Comparison of ENCODE assay signal across 9 mouse cellular contexts in genomic region chr17:79982548-79982947, GRCm38 (mm10).
DNase-seq lines count a peak whose midpoint lies in the region; ATAC-seq lines count a peak whose summit lies in the region.
"Had no signal": no experiment of that assay in that cellular context is flagged by ENCODE, and none has a peak within 500 bp of the region (broad histone marks: within the 10 kb centered on the region; RNA-seq: fewer than 3 reads in every experiment).

No protein-coding gene starts in this region.

- H3K36me3 ChIP-seq in heart, embryonic 12.5 days: no peaks in the 10 kb centered on the region
- H3K36me3 ChIP-seq in neural tube, embryonic 11.5 days (ENCODE audit: control insufficient read depth, insufficient read depth, low read length): no peaks in the 10 kb centered on the region
- H3K36me3 ChIP-seq: lung, embryonic 15.5 days had no signal

- H3K27me3 ChIP-seq in heart, embryonic 12.5 days (replicated peaks): no peaks in the 10 kb centered on the region; the same call in 1 of the 2 replicates
- no peaks in the 10 kb centered on the region for H3K27me3 ChIP-seq in neural tube, embryonic 11.5 days (ENCODE audit: control insufficient read depth, insufficient read depth, low read length)
- H3K27me3 ChIP-seq: lung, embryonic 15.5 days had no signal

- WGBS in heart, embryonic 12.5 days: 44% methylated on average over 7 of the region's 7 CpGs
- WGBS in neural tube, embryonic 11.5 days: 11% methylated on average over 7 of the region's 7 CpGs

- peak; percentile 55 for DNase-seq in heart, adult 11 months
- peak; percentile 37 to 40 for DNase-seq in spleen, postnatal 36 days (ENCODE audit: low spot score in 2 of 2)
- DNase-seq in spleen, postnatal 14 days (ENCODE audit: low spot score in 2 of 2): no peak
- no peak for DNase-seq in neural tube, embryonic 11.5 days (ENCODE audit: low spot score)
- DNase-seq in retina, embryonic 14.5 days (ENCODE audit: low spot score): no peak
- no peak for DNase-seq in adrenal gland, postnatal 36 days
- no peak for DNase-seq in natural killer cell, adult 2 months (ENCODE audit: low spot score in 2 of 2)

- no peak for ATAC-seq in heart, embryonic 12.5 days (ENCODE audit: insufficient number of reproducible peaks, low FRiP score)
- no peak for ATAC-seq in neural tube, embryonic 11.5 days (ENCODE audit: insufficient read depth, low FRiP score, low TSS enrichment)

- H3K4me3 ChIP-seq in heart, embryonic 12.5 days: no peak overlapping the region
- no peak overlapping the region for H3K4me3 ChIP-seq in neural tube, embryonic 11.5 days (ENCODE audit: low read depth, low read length)
- H3K4me3 ChIP-seq: lung, embryonic 15.5 days had no signal

- no peak overlapping the region for H3K27ac ChIP-seq in heart, embryonic 12.5 days (ENCODE audit: poor library complexity, severe bottlenecking)
- H3K27ac ChIP-seq in neural tube, embryonic 11.5 days (ENCODE audit: low read depth, low read length): no peak overlapping the region
- H3K27ac ChIP-seq: lung, embryonic 15.5 days had no signal

- H3K9ac ChIP-seq in heart, embryonic 12.5 days: no peak overlapping the region
- H3K9ac ChIP-seq in neural tube, embryonic 11.5 days (ENCODE audit: low read length): no peak overlapping the region
- H3K9ac ChIP-seq: lung, embryonic 15.5 days had no signal

- peaks cover 9% of the 10 kb centered on the region; the same call in 1 of the 2 replicates for H3K4me1 ChIP-seq in heart, embryonic 12.5 days (replicated peaks)
- peaks cover 8% of the 10 kb centered on the region; the same call in 1 of the 2 replicates for H3K4me1 ChIP-seq in neural tube, embryonic 11.5 days (ENCODE audit: control insufficient read depth, insufficient read depth, low read length)

- H3K4me2 ChIP-seq in heart, embryonic 12.5 days: no peak overlapping the region
- H3K4me2 ChIP-seq in neural tube, embryonic 11.5 days (ENCODE audit: low read depth): 0 out of 2 replicates have a peak overlapping the region, but pooled peaks have one; percentile 8
- H3K4me2 ChIP-seq: lung, embryonic 15.5 days had no signal

- H3K9me3 ChIP-seq in heart, embryonic 12.5 days (replicated peaks): peaks cover 9% of the 10 kb centered on the region; the same call in 1 of the 2 replicates
- H3K9me3 ChIP-seq in neural tube, embryonic 11.5 days (ENCODE audit: control insufficient read depth, low read length): no peaks in the 10 kb centered on the region
- H3K9me3 ChIP-seq: lung, embryonic 15.5 days had no signal

Comparison
In these comparisons a context has a peak if more than half of its experiments do, and no peak if none do; other contexts are left out.
1. DNase-seq: peak in heart, adult 11 months (single experiment) and spleen, postnatal 36 days (2 of 2); none in spleen, postnatal 14 days (0 of 2), neural tube, embryonic 11.5 days (single experiment), retina, embryonic 14.5 days (single experiment), adrenal gland, postnatal 36 days (0 of 2) and natural killer cell, adult 2 months (0 of 2).